Mouse (Mus musculus): ENCODE results near the gene Tcl1b1.
"Not testable (repeated sequence)": the region's sequence is repeated elsewhere in the genome, so short reads cannot be mapped to it uniquely, and the experiment has no call there.

Tcl1b1 gene

DNA sequence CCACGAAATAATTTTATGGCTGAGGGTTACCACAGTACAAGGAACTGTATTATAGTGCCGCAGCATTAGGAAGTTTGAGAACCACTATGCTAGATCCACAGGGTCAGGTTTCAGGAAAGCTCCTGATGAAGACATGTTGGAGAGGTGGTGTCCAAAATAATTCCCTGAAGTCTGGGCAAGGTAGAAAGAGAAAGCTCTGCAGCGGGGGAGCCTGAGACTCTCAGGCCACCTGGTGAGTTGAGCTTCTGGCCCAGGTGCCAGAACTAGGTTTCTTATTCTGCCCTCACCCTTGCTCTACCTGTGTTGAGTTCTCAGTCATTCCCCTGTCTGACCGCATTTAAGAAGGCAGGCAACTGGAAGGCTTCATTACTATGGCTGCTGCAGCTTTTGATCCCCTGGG lies at the start of gene Tcl1b1:
Tcl1b1 (plus strand) TSS at position 301 of the 400 bp plus-strand sequence.
- no peak for DNase-seq (ENCODE audit: low spot score)

DNA sequence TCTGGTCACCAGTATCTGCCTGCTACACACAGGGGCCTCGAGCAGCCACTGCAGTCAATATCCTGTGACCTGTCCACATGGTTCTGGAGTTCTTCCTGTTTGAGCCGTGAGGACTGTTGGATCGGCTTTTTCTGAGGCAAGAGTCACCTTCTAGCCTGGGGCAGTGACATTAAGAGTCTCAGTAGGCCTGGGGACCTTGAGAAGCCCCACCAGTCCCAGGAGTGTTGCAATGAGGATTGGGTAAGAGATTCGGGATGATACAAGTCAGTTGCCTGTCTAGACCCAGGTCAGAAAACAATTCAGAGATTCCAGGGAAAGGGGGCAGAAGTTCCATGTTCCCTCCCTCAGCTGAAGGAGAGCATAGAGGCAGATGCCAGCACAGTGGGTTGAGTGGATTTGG lies 49.7 kb upstream of the Tcl1b1 start:
- no peak for DNase-seq (ENCODE audit: low spot score)

DNA sequence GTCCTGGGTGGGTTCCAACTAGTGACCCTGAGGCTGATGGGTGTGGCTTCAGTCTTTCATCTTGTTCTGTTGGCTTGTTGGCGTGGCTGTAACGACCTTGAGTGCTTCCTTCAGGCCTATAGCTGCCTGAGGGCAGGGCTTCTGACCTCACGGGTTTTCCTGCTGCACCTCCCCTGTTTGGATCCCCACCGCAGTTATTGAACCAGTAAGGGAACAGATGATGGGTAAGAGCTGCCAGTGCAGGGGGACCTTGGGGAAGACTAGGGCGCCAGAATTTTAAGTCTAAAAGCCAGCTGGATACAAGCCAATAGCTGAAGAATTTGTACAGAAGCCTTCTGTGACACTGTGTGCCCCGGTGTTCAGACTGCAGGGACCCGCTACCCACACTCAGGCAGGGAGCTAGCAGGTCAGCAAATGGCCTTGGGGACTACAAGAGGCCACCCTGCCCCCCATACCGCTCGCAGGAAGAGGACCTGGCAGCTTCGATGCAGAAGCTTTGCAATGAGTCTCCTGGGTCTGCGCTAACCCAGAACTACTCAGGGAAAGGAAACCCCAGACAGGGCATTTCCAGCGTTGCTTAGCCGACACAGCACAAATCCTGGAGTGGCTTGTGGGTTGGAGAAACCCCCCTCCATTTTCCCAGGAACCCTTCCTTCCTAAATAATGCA lies 47.0 kb upstream of the Tcl1b1 start:
- no peak for DNase-seq (ENCODE audit: low spot score)

DNA sequence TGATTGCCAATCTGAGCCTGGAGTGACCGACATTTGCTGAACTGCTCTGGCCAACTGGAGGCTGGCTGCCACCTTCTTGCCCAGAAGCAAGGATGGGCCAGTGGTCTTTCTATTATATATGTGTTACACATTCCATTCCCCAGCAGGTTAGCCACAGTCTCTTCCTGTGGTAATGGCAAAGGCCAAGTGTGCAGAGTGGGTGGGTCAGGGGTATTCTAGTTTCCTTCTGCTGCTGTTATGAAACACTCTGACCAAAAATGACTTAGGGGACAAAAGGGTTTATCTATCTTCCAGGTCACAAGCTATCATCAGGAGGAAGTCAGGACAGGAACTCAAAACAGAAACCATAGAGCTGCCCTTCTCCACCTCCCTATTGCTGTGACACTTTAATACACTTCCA lies 42.8 kb upstream of the Tcl1b1 start:
- no peak for DNase-seq (ENCODE audit: low spot score)

DNA sequence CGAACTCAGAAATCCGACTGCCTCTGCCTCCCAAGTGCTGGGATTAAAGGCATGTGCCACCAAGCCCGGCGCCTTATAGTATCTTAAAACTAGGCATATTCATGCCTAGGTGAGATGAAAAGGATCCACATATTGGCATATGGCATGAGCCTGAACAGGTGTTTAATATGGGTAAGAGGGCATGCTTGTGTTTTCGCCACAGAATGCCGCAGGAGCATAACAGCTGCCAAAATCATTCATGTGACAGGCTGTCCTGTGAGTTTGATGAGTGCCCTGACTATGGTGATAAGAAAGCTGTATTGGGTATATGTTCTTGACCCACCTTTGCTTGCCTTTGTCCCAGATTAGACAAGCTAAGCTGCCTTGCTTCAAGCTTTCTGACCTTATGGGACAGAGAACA lies 34.1 kb upstream of the Tcl1b1 start:
- no peak for DNase-seq (ENCODE audit: low spot score)

DNA sequence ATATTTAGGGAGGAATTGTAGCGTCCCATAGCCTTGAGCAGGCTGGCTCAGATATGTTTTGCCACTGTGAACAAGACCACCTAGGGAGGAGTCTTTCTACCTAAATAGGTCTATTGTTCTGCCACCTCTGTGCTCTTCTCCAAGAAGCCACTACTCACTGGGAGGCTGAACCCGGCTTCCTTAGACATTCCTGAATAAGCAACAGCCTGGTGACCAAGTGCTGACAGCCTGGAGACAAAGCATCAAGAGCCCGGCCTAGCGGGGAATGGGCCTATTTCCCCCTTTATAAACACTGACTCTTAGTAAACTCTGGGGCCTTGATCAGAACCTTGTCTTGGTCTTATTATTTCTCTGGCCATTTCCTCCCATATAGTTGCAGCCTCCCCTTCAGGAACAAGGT lies 33.0 kb upstream of the Tcl1b1 start:
- no peak for DNase-seq (ENCODE audit: low spot score)

DNA sequence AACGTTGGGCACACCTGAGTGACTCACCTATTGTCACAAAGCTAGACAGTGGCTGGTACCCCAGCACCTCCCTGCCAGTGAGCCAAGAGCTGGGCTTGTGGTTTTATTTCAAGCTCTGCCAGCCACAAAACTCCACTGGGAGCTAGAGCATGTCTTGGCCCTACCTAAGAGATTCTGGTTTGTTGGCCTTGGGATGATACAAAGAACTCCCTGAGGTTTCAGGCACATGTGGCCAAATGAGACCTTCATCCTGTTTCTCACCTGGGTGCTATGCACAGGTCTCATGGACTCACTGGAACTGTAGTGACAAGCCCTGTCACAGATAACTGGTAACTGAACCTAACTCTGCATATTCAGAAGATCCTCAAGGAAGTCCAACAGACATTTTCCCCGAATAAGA lies 31.9 kb upstream of the Tcl1b1 start:
- DNase-seq (ENCODE audit: low spot score) = no peak

DNA sequence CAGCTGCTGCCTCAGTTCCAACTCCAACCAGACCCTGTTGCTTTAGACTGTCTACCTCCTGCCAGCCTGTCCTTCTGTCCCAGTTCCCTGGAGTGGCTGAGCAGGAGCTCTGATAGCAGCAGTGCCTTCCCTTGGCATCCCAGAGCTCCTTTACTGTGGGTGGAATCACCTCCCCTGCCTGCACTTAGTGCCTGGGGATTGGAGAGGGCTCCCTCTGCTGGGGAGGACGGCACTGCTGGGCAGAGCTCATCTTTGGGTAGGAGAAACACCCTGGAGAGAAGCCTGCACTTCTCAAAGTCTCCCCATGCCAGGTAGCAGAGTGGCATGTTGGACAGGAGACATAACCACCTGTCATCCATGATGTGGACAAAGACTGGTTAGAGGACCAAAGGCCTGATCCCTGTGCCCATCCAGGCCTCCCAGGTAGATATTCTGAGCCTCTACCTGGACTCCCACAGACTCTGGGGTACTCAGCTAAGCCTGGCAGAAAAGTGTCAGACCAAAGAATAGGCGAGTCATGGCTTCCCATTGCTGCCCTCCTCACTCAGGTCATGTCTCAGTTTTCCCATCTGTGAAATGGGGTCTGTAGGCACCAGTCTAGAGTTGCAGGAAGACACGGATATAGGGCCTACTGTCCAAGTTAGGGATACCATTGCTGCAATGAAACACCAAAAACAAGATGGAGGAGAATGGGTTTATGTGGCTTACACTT lies 29.8 kb upstream of the Tcl1b1 start:
- not testable (repeated sequence) for DNase-seq (ENCODE audit: low spot score)

DNA sequence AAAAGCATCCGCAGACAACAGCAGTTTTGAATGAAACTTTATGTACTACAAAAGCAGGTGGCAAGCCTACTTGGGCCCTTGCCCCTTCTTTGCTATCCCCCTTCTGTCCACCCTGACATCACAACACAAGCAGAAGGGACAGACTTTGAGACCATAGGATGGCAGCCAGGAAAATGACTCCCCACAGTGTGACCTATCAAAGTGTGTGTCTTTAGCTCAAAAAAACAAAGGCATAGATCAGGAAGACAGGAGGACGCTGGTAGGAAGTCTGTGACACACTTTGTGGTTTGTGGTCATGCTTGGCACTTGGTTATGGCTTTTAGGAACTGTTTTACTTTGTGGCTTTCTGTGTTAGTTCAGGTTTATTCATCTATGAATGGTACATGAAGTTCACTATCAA lies 25.3 kb upstream of the Tcl1b1 start:
- DNase-seq (ENCODE audit: low spot score) = not testable (repeated sequence)

DNA sequence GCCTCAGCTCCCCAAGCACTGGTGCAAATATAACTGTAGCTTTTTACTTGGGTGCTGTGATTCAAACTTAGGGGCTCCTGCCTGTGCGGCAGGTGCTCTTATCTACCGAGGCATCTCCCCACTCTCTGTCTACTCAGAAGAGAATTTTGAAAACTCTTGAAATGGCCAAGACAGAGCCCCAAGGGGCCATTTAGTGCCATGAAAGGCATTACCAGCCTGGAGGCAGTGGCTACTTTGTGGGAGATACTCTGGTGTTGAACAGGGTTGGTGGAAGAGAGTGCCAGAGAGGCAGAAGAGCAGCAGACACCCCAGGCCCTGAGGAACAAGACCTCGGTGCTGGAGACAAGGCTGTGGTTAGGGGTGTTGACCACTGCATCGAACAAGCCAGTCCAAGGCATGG lies 24.7 kb upstream of the Tcl1b1 start:
- not testable (repeated sequence) for DNase-seq (ENCODE audit: low spot score)

DNA sequence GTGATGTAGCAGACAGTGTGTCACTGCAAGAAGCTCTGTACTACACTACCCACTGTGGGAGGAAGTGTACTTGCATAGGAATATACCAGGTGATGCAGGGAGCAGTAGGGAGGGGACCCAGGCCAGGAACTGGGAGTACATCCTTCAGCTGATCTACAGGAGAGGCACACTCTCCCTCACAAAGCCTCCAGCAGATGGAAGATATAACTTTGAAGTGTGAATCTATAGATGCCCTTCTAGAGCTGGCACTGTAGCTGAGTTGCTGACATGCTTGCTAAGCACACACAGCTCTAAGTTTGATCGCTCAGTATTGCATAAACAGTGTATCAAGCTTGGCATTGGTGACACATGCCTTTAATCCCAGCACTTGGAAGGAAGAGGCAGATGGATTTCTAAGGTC lies 21.8 kb upstream of the Tcl1b1 start:
- not testable (repeated sequence) for DNase-seq (ENCODE audit: low spot score)

DNA sequence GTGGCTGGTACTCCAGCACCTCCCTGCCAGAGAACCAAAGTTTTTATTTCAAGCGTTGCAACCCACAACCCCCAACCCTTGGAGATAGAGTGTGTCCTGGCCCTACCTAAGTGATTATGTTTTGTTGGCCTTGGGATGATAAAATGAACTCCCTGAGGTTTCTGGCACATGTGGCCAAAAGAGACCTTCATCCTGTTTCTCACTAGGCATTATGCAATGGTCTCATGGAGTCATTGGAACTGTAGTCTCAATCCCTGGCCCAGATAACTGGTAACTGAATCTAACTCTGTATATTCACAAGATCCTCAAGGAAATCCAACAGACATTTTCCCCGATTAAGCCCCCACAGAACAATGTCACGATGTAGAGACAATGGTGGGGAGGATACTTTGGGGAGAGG lies 16.4 kb upstream of the Tcl1b1 start:
- no peak for DNase-seq (ENCODE audit: low spot score)

DNA sequence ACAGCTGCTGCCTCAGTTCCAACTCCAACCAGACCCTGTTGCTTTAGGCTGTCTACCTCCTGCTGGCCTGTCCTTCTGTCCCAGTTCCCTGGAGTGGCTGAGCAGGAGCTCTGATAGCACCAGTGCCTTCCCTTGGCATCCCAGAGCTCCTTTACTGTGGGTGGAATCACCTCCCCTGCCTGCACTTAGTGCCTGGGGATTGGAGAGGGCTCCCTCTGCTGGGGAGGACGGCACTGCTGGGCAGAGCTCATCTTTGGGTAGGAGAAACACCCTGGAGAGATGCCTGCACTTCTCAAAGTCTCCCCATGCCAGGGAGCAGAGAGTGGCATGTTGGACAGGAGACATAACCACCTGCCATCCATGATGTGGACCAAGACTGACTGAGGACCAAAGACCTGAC lies 14.6 kb upstream of the Tcl1b1 start:
- not testable (repeated sequence) for DNase-seq (ENCODE audit: low spot score)

DNA sequence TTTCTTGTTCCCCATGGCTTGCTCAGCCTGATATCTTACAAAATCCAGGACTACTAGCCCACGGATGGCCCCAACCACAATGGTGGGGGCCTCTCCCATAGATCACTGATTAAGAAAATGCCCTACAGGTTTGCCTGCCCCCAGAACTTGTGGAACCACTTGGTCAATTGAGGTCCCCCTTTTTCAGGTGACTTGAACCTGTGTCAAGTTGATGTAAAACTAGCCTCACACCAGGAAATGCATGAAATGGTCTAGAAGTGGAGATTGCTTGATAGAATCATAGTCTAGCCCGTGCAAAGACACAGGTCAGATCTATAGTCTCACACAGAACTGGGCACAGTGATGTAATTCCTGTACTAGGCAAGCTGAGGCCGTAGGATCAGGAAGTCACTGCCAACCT lies 13.8 kb upstream of the Tcl1b1 start, which contains the start of gene Tcl1b2:
Tcl1b2 (plus strand) TSS at position 301 of the 400 bp plus-strand sequence.
- DNase-seq (ENCODE audit: low spot score) = no peak

DNA sequence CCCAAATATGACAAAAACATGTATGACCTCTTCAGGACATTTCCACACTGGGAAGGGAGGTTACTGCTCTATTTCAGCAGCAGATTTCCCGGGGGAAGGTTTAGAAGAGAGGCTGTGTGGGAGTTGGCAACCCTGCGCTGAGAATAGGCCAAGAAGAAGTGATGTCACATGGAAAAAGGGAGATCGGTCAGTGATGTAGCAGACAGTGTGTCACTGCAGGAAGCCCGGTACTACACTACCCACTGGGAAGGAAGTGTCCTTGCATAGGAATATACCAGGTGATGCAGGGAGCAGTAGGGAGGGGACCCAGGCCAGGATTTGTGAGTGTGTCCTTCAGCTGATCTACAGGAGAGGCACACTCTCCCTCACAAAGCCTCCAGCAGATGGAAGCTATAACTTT lies 4.2 kb upstream of the Tcl1b1 start:
- not testable (repeated sequence) for DNase-seq (ENCODE audit: low spot score)

DNA sequence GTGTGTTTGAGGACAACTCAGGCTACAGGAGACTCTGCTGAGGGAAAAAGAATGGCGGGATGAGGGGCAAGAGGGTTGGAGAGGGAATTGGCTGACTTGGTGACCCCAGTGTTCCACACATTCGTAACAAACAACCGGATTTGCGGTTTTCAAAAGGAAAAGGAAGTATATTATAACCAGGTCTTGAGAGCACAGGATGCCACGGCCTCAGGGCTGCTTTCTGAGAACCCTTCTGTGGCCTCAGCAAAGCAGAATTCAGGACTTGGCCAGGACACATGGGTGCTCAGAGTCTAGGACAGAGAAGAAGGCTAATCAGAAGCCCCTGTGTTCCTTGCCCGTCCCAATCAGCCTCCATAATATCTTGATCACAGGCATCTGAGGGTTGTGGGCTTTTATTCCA lies 648 bp upstream of the Tcl1b1 start:
- DNase-seq (ENCODE audit: low spot score) = no peak

DNA sequence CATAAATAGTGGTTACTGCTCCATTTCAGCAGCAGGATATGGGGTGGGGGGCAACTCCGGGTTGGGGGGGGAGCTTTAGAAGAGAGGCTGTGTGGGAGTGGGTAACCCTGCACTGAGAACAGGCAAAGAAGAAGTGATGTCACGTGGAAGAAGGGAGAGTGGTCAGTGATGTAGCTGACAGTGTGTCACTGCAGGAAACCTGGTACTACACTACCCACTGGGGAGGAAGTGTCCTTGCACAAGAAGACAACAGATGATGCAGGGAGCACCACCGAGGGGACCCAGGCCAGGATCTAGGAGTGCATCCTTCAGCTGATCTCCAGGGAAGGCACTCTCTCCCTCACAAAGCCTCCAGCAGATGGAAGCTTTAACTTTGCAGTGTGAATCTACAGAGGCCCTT lies 7.2 kb downstream of the Tcl1b1 start:
- no peak for DNase-seq (ENCODE audit: low spot score)

DNA sequence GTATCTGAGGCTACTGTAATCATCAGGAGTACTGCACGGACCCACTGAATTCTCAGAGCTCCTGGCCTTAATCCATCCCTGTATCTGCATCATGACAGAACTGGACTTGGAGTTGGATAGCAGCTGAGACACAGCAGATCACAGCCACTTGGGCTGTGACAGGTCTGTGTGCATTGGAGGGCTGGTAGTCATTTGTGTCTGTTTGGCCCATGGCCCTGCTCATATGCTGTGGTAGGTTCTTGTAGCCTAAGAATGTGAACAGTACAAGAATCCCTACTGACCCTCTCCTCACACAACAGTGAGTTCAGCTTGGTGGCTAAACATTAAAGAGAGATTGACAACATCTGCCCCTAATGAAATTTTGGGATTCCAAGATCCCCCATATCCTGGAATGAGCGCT lies 13.9 kb downstream of the Tcl1b1 start:
- no peak for DNase-seq (ENCODE audit: low spot score)

DNA sequence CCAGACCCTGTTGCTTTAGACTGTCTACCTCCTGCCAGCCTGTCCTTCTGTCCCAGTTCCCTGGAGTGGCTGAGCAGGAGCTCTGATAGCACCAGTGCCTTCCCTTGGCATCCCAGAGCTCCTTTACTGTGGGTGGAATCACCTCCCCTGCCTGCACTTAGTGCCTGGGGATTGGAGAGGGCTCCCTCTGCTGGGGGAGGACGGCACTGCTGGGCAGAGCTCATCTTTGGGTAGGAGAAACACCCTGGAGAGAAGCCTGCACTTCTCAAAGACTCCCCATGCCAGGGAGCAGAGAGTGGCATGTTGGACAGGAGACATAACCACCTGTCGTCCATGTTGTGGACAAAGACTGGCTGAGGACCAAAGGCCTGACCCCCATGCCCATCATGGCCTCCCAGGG lies 14.8 kb downstream of the Tcl1b1 start:
- DNase-seq (ENCODE audit: low spot score) = not testable (repeated sequence)

DNA sequence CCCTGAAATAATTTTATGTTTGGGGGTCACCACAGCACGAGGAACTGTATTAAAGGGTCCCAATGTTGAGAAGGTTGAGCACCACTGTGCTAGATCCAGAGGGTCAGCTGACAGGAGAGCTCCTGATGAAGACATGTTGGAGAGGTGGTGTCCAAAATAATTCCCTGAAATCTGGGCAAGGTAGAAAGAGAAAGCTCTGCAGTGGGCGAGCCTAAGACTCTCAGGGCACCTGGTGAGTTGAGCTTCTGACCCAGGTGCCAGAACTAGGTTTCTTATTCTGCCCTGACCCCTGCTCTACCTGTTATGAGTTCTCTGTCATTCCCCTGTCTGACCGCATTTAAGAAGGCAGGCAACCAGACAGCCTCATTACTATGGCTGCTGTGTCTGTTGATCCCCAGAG lies 16.6 kb downstream of the Tcl1b1 start, which contains the start of gene Tcl1b5:
Tcl1b5 (plus strand) TSS at position 301 of the 400 bp plus-strand sequence.
- DNase-seq (ENCODE audit: low spot score) = not testable (repeated sequence)

DNA sequence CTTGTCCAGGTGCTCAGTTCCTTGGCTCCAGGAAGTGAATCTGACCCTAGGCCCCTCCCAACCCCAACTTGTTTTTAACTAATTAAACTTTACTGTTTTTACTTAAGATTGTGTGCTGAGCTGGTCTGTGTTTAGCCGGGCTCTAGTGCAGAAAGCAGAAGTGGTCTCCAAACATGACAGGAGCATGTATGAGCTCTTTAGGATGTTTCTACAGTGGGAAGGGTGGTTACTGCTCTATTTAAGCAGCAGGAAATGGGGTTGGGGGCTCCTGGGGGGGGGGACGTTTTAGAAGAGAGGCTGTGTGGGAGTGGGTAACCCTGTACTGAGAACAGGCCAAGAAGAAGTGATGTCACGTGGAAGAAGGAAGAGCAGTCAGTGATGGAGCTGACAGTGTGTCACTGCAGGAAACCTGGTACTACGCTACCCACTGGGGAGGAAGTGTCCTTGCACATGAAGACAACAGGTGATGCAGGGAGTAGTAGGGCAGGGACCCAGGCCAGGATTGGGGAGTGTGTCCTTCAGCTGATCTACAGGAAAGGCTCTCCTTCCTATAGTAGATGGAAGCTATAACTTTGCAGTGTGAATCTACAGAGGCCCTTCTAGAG lies 21.7 kb downstream of the Tcl1b1 start:
- not testable (repeated sequence) for DNase-seq (ENCODE audit: low spot score)

DNA sequence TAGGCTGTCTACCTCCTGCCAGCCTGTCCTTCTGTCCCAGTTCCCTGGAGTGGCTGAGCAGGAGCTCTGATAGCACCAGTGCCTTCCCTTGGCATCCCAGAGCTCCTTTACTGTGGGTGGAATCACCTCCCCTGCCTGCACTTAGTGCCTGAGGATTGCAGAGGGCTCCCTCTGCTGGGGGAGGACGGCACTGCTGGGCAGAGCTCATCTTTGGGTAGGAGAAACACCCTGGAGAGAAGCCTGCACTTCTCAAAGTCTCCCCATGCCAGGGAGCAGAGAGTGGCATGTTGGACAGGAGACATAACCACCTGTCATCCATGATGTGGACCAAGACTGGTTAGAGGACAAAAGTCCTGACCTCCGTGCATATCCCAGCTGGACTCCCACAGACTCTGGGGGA lies 29.5 kb downstream of the Tcl1b1 start:
- not testable (repeated sequence) for DNase-seq (ENCODE audit: low spot score)

DNA sequence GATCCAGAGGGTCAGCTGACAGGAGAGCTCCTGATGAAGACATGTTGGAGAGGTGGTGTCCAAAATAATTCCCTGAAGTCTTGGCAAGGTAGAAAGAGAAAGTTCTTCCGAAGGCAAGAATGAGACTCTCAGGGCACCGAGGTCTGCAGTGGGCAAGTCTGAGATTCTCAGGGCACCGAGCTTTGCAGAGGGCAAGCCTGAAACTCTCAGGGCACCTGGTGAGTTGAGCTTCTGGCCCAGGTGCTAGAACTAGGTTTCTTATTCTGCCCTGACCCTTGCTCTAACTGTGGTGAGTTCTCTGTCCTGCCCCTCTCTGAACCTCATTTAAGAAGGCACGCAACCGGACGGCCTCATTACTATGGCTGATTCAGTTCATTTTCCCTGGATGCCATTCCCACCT lies 31.3 kb downstream of the Tcl1b1 start, which contains the start of gene Tcl1b3:
Tcl1b3 (plus strand) TSS at position 301 of the 400 bp plus-strand sequence.
- not testable (repeated sequence) for DNase-seq (ENCODE audit: low spot score)
